Mouse (Mus musculus) intestine, postnatal 0 days (tissue): ENCODE measurements around the gene Mboat1. TPM values are rescaled to one million over a fixed set of nuclear protein-coding genes. Genes with fewer than 3 reads are reported as not detected.

Experiments used
- ATAC-seq: fragments of 200-750 bp; cut with Nextera tagmentation; 2 replicates; pipeline ENCODE4 v1.8.0; 2017; ENCODE audit warnings: mild to moderate bottlenecking, moderate TSS enrichment, moderate library complexity
- H3K27ac ChIP-seq: fragments of 300-500 bp; sonication (generic); 2 replicates; pipeline ENCODE4 v1.5.1; 2014; ENCODE audit warnings: mild to moderate bottlenecking, low read depth, low read length, moderate library complexity
- H3K27me3 ChIP-seq: fragments of 300-500 bp; sonication (generic); replicated peaks from 2 replicates; pipeline ENCODE4 v1.6.1; 2014; ENCODE audit warnings: low read length, mixed read lengths; ENCODE audit not compliant: control insufficient read depth, insufficient read depth
- H3K36me3 ChIP-seq: fragments of 300-500 bp; sonication (generic); 2 replicates; pipeline ENCODE4 v1.6.1; 2014; ENCODE audit warnings: mild to moderate bottlenecking, moderate library complexity; ENCODE audit not compliant: control insufficient read depth, insufficient read depth
- H3K4me1 ChIP-seq: fragments of 300-500 bp; sonication (generic); replicated peaks from 2 replicates; pipeline ENCODE4 v1.6.1; 2014; ENCODE audit warnings: antibody characterized with exemption, low read length, mixed read lengths; ENCODE audit not compliant: control insufficient read depth, insufficient read depth
- H3K4me2 ChIP-seq: fragments of 300-500 bp; sonication (generic); replicated peaks from 2 replicates; pipeline ENCODE4 v1.6.1; 2014; ENCODE audit warnings: low read depth, mild to moderate bottlenecking, moderate library complexity
- H3K4me3 ChIP-seq: fragments of 300-500 bp; sonication (generic); 2 replicates; pipeline ENCODE4 v1.5.1; 2014; ENCODE audit warnings: low read depth, low read length
- H3K9ac ChIP-seq: fragments of 300-500 bp; sonication (generic); 2 replicates; pipeline ENCODE4 v1.6.1; 2014; ENCODE audit warnings: mild to moderate bottlenecking, low read depth, low read length
- H3K9me3 ChIP-seq: fragments of 300-500 bp; sonication (generic); 2 replicates; pipeline ENCODE4 v1.6.1; 2016; ENCODE audit warnings: mixed run types; ENCODE audit not compliant: control insufficient read depth
- CTCF ChIP-seq: sonication (generic); IDR thresholded peaks from 2 replicates; pipeline ENCODE4 v1.5.1; 2016; ENCODE audit warnings: low read depth, mild to moderate bottlenecking, control low read depth, antibody characterized with exemption, moderate library complexity
- WGBS: fragments of 180-500 bp; shearing (Covaris S2); extraction: QIAGEN DNeasy Blood & Tissue Kit; methylation state at CpG from one replicate; pipeline ENCODE4 v1.1.7; 2014; 5-methylcytosine and 5-hydroxymethylcytosine counted together
- polyA plus RNA-seq: library from polyadenylated mRNA; unstranded; fragments of >200 nt; fragmentation: Nextera tagmentation; extraction: Ambion mirVana; gene quantifications from 2 replicates; pipeline ENCODE4 v1.2.1, GENCODE M21; 2015

The Mboat1 gene
- polyA plus RNA-seq, 1 experiment from 2014 or later: 13.6 TPM

- ATAC-seq: no peak
- 0 out of 2 replicates have a peak, but pooled peaks cover 6% of the 10 kb centered on the region for H3K36me3 ChIP-seq
- TF ChIP-seq CTCF: no peak
- H3K4me1 ChIP-seq: no peaks in the 10 kb centered on the region
- H3K27me3 ChIP-seq: no peaks in the 10 kb centered on the region
- H3K9me3 ChIP-seq: no peaks in the 10 kb centered on the region
- no peak overlapping the region for H3K4me3 ChIP-seq
- no peak overlapping the region for H3K27ac ChIP-seq
- 51% methylated on average over 3 of the region's 3 CpGs for WGBS
- no peak overlapping the region for H3K9ac ChIP-seq
- H3K4me2 ChIP-seq: no peak overlapping the region
These were observed 85.0 kb downstream of the Mboat1 start for GRCm38 (mm10) chr13:30221316-30221715.

- no peak for ATAC-seq
- Histone ChIP-seq H3K27me3 (no peaks in the 10 kb centered on the region), H3K4me3 (no peak overlapping the region), H3K27ac (no peak overlapping the region), H3K9me3 (no peaks in the 10 kb centered on the region), H3K9ac (no peak overlapping the region), H3K4me1 (no peaks in the 10 kb centered on the region), H3K36me3 (0 out of 2 replicates have a peak, but pooled peaks cover 6% of the 10 kb centered on the region), H3K4me2 (no peak overlapping the region)
- no peak for TF ChIP-seq CTCF
- WGBS: 91% methylated on average over 10 of the region's 10 CpGs
These were observed 87.8 kb downstream of the Mboat1 start for GRCm38 (mm10) chr13:30224114-30224513.

- H3K4me2 ChIP-seq: no peak overlapping the region
- 96% methylated on average over 6 of the region's 6 CpGs for WGBS
- TF ChIP-seq CTCF: peak; percentile 19
These were observed 88.4 kb downstream of the Mboat1 start for GRCm38 (mm10) chr13:30224659-30225058.

GRCm38 (mm10) chr13:30228762-30229161 lies 92.5 kb downstream of the Mboat1 start:
- no peak overlapping the region for H3K4me3 ChIP-seq
- no peaks in the 10 kb centered on the region for H3K27me3 ChIP-seq
- 0 out of 2 replicates have a peak, but pooled peaks cover 3% of the 10 kb centered on the region for H3K36me3 ChIP-seq
- no peak for TF ChIP-seq CTCF
- H3K9ac ChIP-seq: no peak overlapping the region
- no peak for ATAC-seq
- no peak overlapping the region for H3K27ac ChIP-seq
- 73% methylated on average over 5 of the region's 5 CpGs for WGBS
- no peaks in the 10 kb centered on the region for H3K9me3 ChIP-seq
- H3K4me2 ChIP-seq: no peak overlapping the region
- no peaks in the 10 kb centered on the region for H3K4me1 ChIP-seq

More at GRCm38 (mm10) chr13:30224659-30225058, 88.4 kb downstream of the Mboat1 start:
- Histone ChIP-seq H3K36me3 (0 out of 2 replicates have a peak, but pooled peaks cover 6% of the 10 kb centered on the region), H3K9me3 (no peaks in the 10 kb centered on the region), H3K27ac (no peak overlapping the region), H3K4me3 (no peak overlapping the region), H3K27me3 (no peaks in the 10 kb centered on the region), H3K9ac (no peak overlapping the region), H3K4me1 (no peaks in the 10 kb centered on the region)
- ATAC-seq: no peak

GRCm38 (mm10) chr13:30229625-30230139 lies 93.4 kb downstream of the Mboat1 start:
- WGBS: 85% methylated on average over 9 of the region's 9 CpGs
- H3K27ac ChIP-seq: no peak overlapping the region
- no peaks in the 10 kb centered on the region for H3K36me3 ChIP-seq
- no peaks in the 10 kb centered on the region for H3K9me3 ChIP-seq
- H3K4me3 ChIP-seq: no peak overlapping the region
- TF ChIP-seq CTCF: no peak
- no peak for ATAC-seq
- no peaks in the 10 kb centered on the region for H3K27me3 ChIP-seq
- H3K9ac ChIP-seq: no peak overlapping the region
- H3K4me1 ChIP-seq: no peaks in the 10 kb centered on the region
- H3K4me2 ChIP-seq: no peak overlapping the region

- Histone ChIP-seq H3K36me3 (peaks cover 4% of the 10 kb centered on the region; the same call in 1 of the 2 replicates), H3K4me2 (no peak overlapping the region), H3K9ac (no peak overlapping the region), H3K27me3 (no peaks in the 10 kb centered on the region), H3K27ac (no peak overlapping the region), H3K4me1 (no peaks in the 10 kb centered on the region), H3K4me3 (no peak overlapping the region), H3K9me3 (no peaks in the 10 kb centered on the region)
- no peak for ATAC-seq
- TF ChIP-seq CTCF: no peak
- 75% methylated on average over 11 of the region's 11 CpGs for WGBS
These were observed 98.9 kb downstream of the Mboat1 start for GRCm38 (mm10) chr13:30235056-30235750.
